Mouse (Mus musculus): ENCODE measurements around the gene Exoc3l2. TPM values are rescaled to one million over a fixed set of nuclear protein-coding genes. Genes with fewer than 3 reads are reported as not detected.
"Not testable (repeated sequence)": the region's sequence is repeated elsewhere in the genome, so short reads cannot be mapped to it uniquely, and the experiment has no call there.

Exoc3l2 gene
- polyA plus RNA-seq, 1 experiment from 2014 or later = 1.1 TPM

- no peaks in the 10 kb centered on the region; the same call in 1 of the 2 replicates for H3K27me3 ChIP-seq (ENCODE audit: control insufficient read depth, insufficient read depth, low read length)
- H3K9ac ChIP-seq (ENCODE audit: low read length) = no peak overlapping the region
- WGBS = 40% methylated on average over 5 of the region's 5 CpGs
- H3K9me3 ChIP-seq (ENCODE audit: control insufficient read depth, low read length) = no peaks in the 10 kb centered on the region
- no peaks in the 10 kb centered on the region for H3K36me3 ChIP-seq (ENCODE audit: control insufficient read depth, insufficient read depth, low read length)
- no peak overlapping the region for H3K4me3 ChIP-seq (ENCODE audit: low read depth, low read length)
- no peak for DNase-seq (ENCODE audit: low spot score, missing footprints)
- no peak overlapping the region for H3K4me2 ChIP-seq
- peaks cover 14% of the 10 kb centered on the region for H3K4me1 ChIP-seq (ENCODE audit: control insufficient read depth, insufficient read depth, low read length)
- no peak overlapping the region for H3K27ac ChIP-seq (ENCODE audit: low read depth, low read length)
- no peak for ATAC-seq (ENCODE audit: low FRiP score)
Observed at GRCm38 (mm10) chr7:19503481-19504068, 40.4 kb downstream of the Exoc3l2 start.

- H3K9me3 ChIP-seq (ENCODE audit: control insufficient read depth, low read length) = no peaks in the 10 kb centered on the region
- 16% methylated on average over 6 of the region's 6 CpGs for WGBS
- no peak overlapping the region for H3K27ac ChIP-seq (ENCODE audit: low read depth, low read length)
- H3K36me3 ChIP-seq (ENCODE audit: control insufficient read depth, insufficient read depth, low read length) = no peaks in the 10 kb centered on the region
- H3K9ac ChIP-seq (ENCODE audit: low read length) = peak overlapping the region; percentile 76
- peaks cover 19% of the 10 kb centered on the region for H3K4me1 ChIP-seq (ENCODE audit: control insufficient read depth, insufficient read depth, low read length)
- no peaks in the 10 kb centered on the region; the same call in 1 of the 2 replicates for H3K27me3 ChIP-seq (ENCODE audit: control insufficient read depth, insufficient read depth, low read length)
- peak overlapping the region; percentile 97 for H3K4me2 ChIP-seq
- no peak for ATAC-seq (ENCODE audit: low FRiP score)
- DNase-seq (ENCODE audit: low spot score, missing footprints) = no peak
- peak overlapping the region; percentile 68 for H3K4me3 ChIP-seq (ENCODE audit: low read depth, low read length)
Observed at GRCm38 (mm10) chr7:19506326-19506725, 43.2 kb downstream of the Exoc3l2 start.

DNA sequence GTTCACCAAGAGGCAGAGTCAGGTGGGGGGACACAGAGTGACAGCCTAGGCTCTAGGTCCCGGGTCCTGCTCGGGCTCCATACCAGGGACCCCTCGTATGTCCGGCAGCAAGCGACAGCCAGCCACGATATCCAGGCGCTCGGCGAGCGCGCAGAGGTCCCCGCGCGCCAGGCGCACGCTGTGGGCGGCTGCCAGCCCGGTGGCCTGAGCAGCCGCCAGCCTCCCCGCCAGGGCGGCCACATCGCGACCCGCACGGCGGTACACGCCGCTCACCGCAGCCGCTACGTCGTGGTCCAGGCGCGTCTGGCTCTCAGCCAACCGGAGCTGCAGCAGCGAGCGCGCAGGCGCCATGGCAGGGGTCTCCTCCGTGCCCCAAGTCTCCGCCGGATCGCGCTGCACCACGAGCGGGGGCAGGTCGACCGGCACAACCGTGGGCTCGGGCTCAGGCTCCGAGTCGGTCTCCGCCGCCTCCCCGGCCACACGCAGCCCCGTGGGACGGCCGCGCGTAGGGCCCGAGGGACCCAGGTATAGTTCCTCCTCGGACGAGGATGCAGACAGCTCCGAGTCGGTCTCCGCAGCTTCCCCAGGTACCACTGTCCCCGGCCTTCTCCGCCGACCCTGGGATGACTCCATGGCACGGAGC is 44.0 kb downstream of the Exoc3l2 start:
- peaks cover 19% of the 10 kb centered on the region for H3K4me1 ChIP-seq (ENCODE audit: control insufficient read depth, insufficient read depth, low read length)
- no peaks in the 10 kb centered on the region; the same call in 1 of the 2 replicates for H3K27me3 ChIP-seq (ENCODE audit: control insufficient read depth, insufficient read depth, low read length)
- no peaks in the 10 kb centered on the region for H3K36me3 ChIP-seq (ENCODE audit: control insufficient read depth, insufficient read depth, low read length)
- DNase-seq (ENCODE audit: low spot score, missing footprints) = peak; percentile 94
- H3K4me3 ChIP-seq (ENCODE audit: low read depth, low read length) = peak overlapping the region; percentile 68
- ATAC-seq (ENCODE audit: low FRiP score) = peak; percentile 53
- peak overlapping the region; percentile 97 for H3K4me2 ChIP-seq
- under 1% methylated on average over 68 of the region's 71 CpGs for WGBS
- H3K9ac ChIP-seq (ENCODE audit: low read length) = peak overlapping the region; percentile 76
- peak overlapping the region; percentile 35; the same call in 1 of the 2 replicates for H3K27ac ChIP-seq (ENCODE audit: low read depth, low read length)
- H3K9me3 ChIP-seq (ENCODE audit: control insufficient read depth, low read length) = no peaks in the 10 kb centered on the region

- H3K9me3 ChIP-seq (ENCODE audit: control insufficient read depth, low read length) = no peaks in the 10 kb centered on the region
- H3K4me1 ChIP-seq (ENCODE audit: control insufficient read depth, insufficient read depth, low read length) = peaks cover 19% of the 10 kb centered on the region
- 4% methylated on average over 18 of the region's 18 CpGs for WGBS
- DNase-seq (ENCODE audit: low spot score, missing footprints) (peak; percentile 94), ATAC-seq (ENCODE audit: low FRiP score) (no peak)
- H3K4me2 ChIP-seq = peak overlapping the region; percentile 97
- no peaks in the 10 kb centered on the region for H3K36me3 ChIP-seq (ENCODE audit: control insufficient read depth, insufficient read depth, low read length)
- H3K27ac ChIP-seq (ENCODE audit: low read depth, low read length) = peak overlapping the region; percentile 35; the same call in 1 of the 2 replicates
- peak overlapping the region; percentile 68 for H3K4me3 ChIP-seq (ENCODE audit: low read depth, low read length)
- no peaks in the 10 kb centered on the region; the same call in 1 of the 2 replicates for H3K27me3 ChIP-seq (ENCODE audit: control insufficient read depth, insufficient read depth, low read length)
- peak overlapping the region; percentile 76 for H3K9ac ChIP-seq (ENCODE audit: low read length)
Observed at GRCm38 (mm10) chr7:19507612-19507981, 44.5 kb downstream of the Exoc3l2 start.

GRCm38 (mm10) chr7:19508150-19508923 is 45.2 kb downstream of the Exoc3l2 start, which contains the start of the genes Bloc1s3 and Trappc6a:
Bloc1s3 (minus strand) TSS chr7:19508367.
Trappc6a (plus strand) TSS chr7:19508395.
- peak within 1 kb of the TSS; percentile 76 for H3K9ac ChIP-seq (ENCODE audit: low read length)
- ATAC-seq (ENCODE audit: low FRiP score) (peak; percentile 95), DNase-seq (ENCODE audit: low spot score, missing footprints) (peak; percentile 99)
- no peaks in the 10 kb centered on the region for H3K9me3 ChIP-seq (ENCODE audit: control insufficient read depth, low read length)
- H3K4me2 ChIP-seq = peak within 1 kb of the TSS; percentile 97
- peaks cover 19% of the 10 kb centered on the region for H3K4me1 ChIP-seq (ENCODE audit: control insufficient read depth, insufficient read depth, low read length)
- H3K4me3 ChIP-seq (ENCODE audit: low read depth, low read length) = peak within 1 kb of the TSS; percentile 68
- H3K27ac ChIP-seq (ENCODE audit: low read depth, low read length) = peak within 1 kb of the TSS; percentile 57
- WGBS = under 1% methylated on average over 56 of the region's 56 CpGs
- H3K36me3 ChIP-seq (ENCODE audit: control insufficient read depth, insufficient read depth, low read length) = no peaks in the 10 kb centered on the region
- H3K27me3 ChIP-seq (ENCODE audit: control insufficient read depth, insufficient read depth, low read length) = no peaks in the 10 kb centered on the region; the same call in 1 of the 2 replicates

- Histone ChIP-seq H3K9ac (ENCODE audit: low read length) (peak overlapping the region; percentile 76), H3K27ac (ENCODE audit: low read depth, low read length) (no peak overlapping the region; the same call in 1 of the 2 replicates), H3K27me3 (ENCODE audit: control insufficient read depth, insufficient read depth, low read length) (no peaks in the 10 kb centered on the region; the same call in 1 of the 2 replicates), H3K36me3 (ENCODE audit: control insufficient read depth, insufficient read depth, low read length) (no peaks in the 10 kb centered on the region), H3K9me3 (ENCODE audit: control insufficient read depth, low read length) (no peaks in the 10 kb centered on the region), H3K4me2 (peak overlapping the region; percentile 97), H3K4me1 (ENCODE audit: control insufficient read depth, insufficient read depth, low read length) (peaks cover 19% of the 10 kb centered on the region), H3K4me3 (ENCODE audit: low read depth, low read length) (peak overlapping the region; percentile 68)
- ATAC-seq (ENCODE audit: low FRiP score) (peak; percentile 6), DNase-seq (ENCODE audit: low spot score, missing footprints) (peak; percentile 94)
- 11% methylated on average over 15 of the region's 15 CpGs for WGBS
Observed at GRCm38 (mm10) chr7:19508924-19509568, 45.9 kb downstream of the Exoc3l2 start.

DNA sequence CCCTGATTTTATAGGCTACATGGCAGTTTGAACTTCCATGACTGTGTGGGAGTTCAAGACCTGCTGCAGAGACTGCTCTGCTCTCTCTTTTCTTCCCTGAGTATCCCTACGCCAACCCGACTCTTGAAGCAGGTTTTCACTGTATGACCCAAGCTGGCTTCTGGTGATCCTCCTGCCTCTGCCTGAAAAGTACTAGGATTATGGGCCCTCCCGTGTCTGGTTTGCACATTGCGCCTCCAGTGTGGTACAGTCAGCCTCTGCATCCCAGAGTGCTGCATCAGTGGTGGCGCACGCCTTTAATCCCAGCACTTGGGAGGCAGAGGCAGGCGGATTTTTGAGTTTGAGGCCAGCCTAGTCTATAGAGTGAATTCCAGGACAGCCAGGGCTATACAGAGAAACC is 46.7 kb downstream of the Exoc3l2 start:
- no peaks in the 10 kb centered on the region; the same call in 1 of the 2 replicates for H3K27me3 ChIP-seq (ENCODE audit: control insufficient read depth, insufficient read depth, low read length)
- 99% methylated on average over 7 of the region's 7 CpGs for WGBS

DNA sequence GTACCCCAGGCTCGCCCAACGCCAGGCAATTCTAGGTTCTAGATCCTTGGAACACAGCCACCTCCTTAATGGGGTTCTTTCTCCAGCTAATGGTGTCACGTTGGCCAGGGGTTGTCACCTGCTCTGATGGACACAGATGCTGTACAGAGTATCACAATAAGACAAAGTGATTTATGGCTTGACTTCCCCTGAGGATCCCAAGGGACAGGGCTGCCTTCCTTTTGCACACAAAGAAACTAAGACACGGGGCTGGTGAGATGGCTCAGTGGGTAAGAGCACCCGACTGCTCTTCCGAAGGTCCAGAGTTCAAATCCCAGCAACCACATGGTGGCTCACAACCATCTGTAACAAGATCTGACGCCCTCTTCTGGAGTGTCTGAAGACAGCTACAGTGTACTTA is 48.8 kb downstream of the Exoc3l2 start:
- H3K36me3 ChIP-seq (ENCODE audit: control insufficient read depth, insufficient read depth, low read length); H3K9ac ChIP-seq (ENCODE audit: low read length); ATAC-seq (ENCODE audit: low FRiP score); H3K4me3 ChIP-seq (ENCODE audit: low read depth, low read length); DNase-seq (ENCODE audit: low spot score, missing footprints); H3K27me3 ChIP-seq (ENCODE audit: control insufficient read depth, insufficient read depth, low read length); H3K27ac ChIP-seq (ENCODE audit: low read depth, low read length); H3K4me2 ChIP-seq; H3K9me3 ChIP-seq (ENCODE audit: control insufficient read depth, low read length): not testable (repeated sequence)
- peaks cover 14% of the 10 kb centered on the region for H3K4me1 ChIP-seq (ENCODE audit: control insufficient read depth, insufficient read depth, low read length)
- WGBS = 89% methylated on average over 6 of the region's 7 CpGs

More for the DNA sequence above, 46.7 kb downstream of the Exoc3l2 start:
- Histone ChIP-seq H3K4me3 (ENCODE audit: low read depth, low read length) (peak overlapping the region; percentile 68; the same call in 1 of the 2 replicates), H3K9me3 (ENCODE audit: control insufficient read depth, low read length) (no peaks in the 10 kb centered on the region), H3K4me1 (ENCODE audit: control insufficient read depth, insufficient read depth, low read length) (peaks cover 19% of the 10 kb centered on the region), H3K9ac (ENCODE audit: low read length) (no peak overlapping the region), H3K27ac (ENCODE audit: low read depth, low read length) (no peak overlapping the region), H3K4me2 (peak overlapping the region; percentile 97; the same call in 1 of the 2 replicates), H3K36me3 (ENCODE audit: control insufficient read depth, insufficient read depth, low read length) (no peaks in the 10 kb centered on the region)
- no peak for DNase-seq (ENCODE audit: low spot score, missing footprints)
- no peak for ATAC-seq (ENCODE audit: low FRiP score)

Data from midbrain, embryonic 11.5 days (tissue).